Mouse (Mus musculus) CD4-positive, CD25-positive, alpha-beta regulatory T cell (primary cell): ENCODE measurements around the gene Scly. TPM values are rescaled to one million over a fixed set of nuclear protein-coding genes. Genes with fewer than 3 reads are reported as not detected.

ENCODE experiments used
- polyA plus RNA-seq: library from polyadenylated mRNA; unstranded; fragments of 100-300 nt; shearing (Covaris generic); gene quantifications from one replicate; pipeline ENCODE4 v1.2.1, GENCODE M21; 2017

The Scly gene
- polyA plus RNA-seq: 38.4 TPM

DNA sequence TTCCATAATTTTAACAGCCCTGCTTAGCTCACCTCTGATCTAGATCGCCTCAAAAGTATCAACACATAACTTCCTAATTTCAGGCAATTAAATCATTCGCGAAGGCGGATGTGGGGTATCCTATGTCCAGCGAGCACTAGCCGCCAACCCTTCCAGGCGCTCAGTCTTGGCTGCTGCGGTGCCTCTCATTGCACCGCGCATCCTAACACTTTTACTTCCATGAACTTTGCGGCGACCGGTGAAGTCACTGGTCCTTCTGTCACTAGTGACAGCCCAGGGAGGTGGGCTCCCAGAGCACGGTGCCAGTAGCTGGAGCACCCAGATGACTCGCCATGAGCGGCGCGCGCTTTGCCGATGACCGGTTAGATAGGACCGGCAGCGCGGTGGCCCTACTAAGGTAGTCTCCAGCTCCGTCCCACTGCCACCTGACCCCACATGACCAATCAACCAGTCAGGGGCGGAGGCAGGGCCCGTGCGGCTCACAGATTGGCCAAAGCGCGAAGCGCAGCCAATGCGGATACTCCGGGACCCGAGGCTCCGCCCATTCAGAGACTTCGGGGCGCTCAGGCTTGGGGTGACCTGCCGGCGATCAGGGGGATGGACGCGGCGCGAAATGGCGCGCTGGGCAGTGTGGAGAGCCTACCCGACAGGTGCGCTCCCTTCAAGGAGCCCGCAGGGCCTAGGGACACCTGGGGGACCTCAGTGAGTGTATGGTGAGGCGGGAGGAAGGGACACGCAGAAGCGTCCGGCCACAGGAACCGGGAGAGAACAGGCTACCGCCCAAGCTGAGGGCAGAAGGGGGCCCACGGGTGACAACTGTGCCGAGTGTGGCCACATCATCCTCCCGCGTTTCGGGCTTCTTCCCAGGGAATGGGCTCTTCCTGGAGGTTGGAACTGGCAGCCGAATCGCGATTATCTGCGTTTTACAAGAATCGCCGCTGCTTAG lies at the start of gene Scly:
Gene Scly, plus strand, starts transcription at position 540 of the 946 bp plus-strand sequence.

DNA sequence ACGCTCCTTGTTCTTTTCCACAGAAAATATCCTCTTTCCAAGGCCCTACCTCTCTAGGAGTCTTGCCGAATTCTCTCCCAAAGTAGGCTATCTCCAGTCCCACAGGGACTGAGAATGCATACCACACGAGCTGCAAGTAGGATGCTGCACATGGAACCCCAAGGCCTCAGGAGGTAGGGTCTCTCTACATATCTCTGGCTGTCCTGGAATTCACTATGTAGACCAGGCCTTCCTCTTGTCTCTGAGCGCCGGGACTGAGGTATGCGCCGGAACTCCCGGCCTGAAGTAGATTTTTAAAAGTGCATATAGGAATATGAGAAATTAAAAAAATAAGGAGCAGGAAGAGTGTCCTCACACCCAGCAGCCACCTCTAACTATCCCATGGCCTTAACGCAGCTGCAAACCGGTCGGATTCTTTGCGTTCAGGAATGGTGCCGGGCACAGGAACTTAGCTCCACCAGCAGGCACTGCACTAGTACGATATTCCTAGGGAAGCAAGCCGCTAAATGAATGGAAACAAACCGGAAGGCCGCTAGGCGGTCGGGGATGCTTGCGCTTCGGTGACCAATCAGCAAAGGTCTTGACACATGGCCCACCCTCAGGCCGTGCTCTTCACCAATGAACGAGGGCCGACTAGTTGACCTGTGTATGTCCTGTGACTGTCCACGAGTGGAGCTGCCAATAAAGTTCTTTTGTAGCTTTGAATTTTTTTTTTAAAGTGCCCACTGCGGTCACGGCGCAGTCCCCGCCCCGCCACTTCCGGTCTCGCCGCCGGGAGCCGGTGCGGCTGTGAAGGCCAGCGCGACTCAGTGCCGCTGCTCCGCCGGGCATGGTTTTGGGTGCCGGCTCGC lies 48.3 kb upstream of the Scly start, which contains the start of gene Ube2f:
Gene Ube2f, plus strand, starts transcription at position 741 of the 851 bp plus-strand sequence.

DNA sequence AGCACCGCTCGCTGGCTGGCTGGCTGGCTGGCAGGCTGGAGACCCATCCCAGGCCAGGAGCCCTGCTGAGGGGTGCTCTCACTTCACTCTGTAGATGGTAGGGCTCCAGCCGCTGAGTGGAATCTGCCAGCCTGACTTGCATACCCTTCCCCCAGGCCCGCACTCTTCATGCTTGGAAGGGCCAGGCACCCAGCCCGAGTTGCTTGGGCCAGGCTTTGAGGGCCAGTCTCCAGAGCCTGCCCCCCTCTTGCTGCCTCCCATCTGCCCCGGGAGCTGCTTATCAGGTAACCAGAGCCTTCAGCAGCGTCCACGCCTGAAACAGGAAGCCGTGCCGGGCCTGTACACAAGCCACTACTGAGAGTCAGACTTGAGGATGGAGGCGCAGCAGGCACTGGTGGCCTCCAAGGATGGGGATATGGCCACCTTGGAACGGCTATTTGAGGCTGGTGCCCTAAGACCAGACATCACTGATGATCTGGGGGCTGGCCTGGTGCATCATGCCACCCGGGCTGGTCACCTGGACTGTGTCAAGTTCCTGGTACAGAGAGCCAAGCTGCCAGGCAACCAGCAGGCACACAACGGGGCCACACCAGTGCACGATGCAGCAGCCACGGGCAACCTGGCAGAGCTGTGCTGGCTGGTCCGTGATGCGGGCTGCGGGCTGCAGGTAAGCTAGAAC lies 23.8 kb downstream of the Scly start, which contains the start of gene Espnl:
Gene Espnl, plus strand, starts transcription at position 316 of the 679 bp plus-strand sequence.

GRCm38 (mm10) chr1:91350841-91351240 lies 52.7 kb downstream of the Scly start, which contains the start of gene Klhl30:
TSS of gene Klhl30 (plus strand) at chr1:91351016.

DNA sequence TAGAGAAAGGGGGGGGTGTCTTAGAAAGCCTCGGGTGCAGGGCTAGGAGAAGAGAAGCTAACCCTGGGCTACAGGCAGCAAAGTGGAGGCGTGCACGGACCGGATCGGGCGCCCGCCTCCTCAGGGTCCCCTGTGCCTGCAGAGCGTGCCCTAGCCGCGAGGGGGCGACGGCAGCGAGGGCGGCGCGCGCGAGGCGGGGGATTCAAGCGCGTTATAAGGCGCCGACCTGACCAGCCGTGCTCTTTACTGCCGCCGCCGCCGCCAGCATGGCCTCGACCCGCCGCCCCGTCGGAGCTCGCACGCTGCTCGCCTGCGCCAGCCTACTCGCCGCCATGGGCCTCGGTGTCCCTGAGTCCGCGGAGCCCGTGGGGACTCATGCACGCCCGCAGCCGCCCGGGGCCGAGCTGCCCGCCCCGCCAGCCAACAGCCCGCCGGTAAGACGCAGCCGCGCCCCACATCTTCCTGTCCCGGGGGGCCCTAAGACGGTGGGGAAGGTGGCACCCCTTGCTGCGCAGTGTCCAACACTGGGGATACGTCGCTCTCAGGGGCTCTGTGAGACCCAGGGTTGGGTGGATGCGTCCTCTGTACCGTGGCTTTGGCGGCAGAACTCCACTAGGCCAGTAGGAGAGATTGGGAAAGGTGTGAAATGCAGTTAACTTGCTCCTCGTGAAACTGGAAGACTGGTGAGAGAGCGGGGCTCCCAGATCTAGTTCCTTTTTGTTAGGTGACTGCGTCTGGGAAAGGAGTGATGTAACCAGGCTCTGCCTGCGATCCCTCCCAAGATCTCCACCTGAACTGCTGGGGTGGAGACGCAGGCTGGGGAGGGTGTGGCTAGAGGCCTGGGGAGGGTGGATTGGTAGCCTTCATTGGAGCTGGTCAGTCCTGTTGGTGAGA lies 68.3 kb downstream of the Scly start, which contains the start of gene Erfe:
Gene Erfe, plus strand, starts transcription at position 216 of the 894 bp plus-strand sequence.

Other genes with a start within 250 kb of the Scly start
- 0.72 TPM for gene Rbm44, start 153.2 kb upstream of the Scly start, polyA plus RNA-seq
- 42.5 TPM for gene Ramp1, start 118.5 kb upstream of the Scly start, polyA plus RNA-seq
- gene Ube2f, start 48.0 kb upstream of the Scly start, polyA plus RNA-seq: 77.0 TPM
- 0.05 TPM for gene Espnl, start 23.7 kb downstream of the Scly start, polyA plus RNA-seq
- not detected for gene Klhl30, start 52.7 kb downstream of the Scly start, polyA plus RNA-seq
- gene Erfe, start 68.1 kb downstream of the Scly start, polyA plus RNA-seq: not detected
- gene Ilkap, start 100.5 kb downstream of the Scly start, polyA plus RNA-seq: 146 TPM
- 80.5 TPM for gene Hes6, start 115.7 kb downstream of the Scly start, polyA plus RNA-seq
- 5.6 TPM for gene Per2, start 161.0 kb downstream of the Scly start, polyA plus RNA-seq
- 6.3 TPM for gene Traf3ip1, start 196.3 kb downstream of the Scly start, polyA plus RNA-seq
- 7.0 TPM for gene Asb1, start 242.2 kb downstream of the Scly start, polyA plus RNA-seq